Mouse (Mus musculus) left cerebral cortex, adult 9 months (tissue): ENCODE data around the gene Prmt3.

Experiments used
- DNase-seq, 2 experiments: peaks; one replicate each; pipeline ENCODE4 v3.0.0; 2022; ENCODE audit warnings: low spot score in 2 of 2

Prmt3 gene

DNA sequence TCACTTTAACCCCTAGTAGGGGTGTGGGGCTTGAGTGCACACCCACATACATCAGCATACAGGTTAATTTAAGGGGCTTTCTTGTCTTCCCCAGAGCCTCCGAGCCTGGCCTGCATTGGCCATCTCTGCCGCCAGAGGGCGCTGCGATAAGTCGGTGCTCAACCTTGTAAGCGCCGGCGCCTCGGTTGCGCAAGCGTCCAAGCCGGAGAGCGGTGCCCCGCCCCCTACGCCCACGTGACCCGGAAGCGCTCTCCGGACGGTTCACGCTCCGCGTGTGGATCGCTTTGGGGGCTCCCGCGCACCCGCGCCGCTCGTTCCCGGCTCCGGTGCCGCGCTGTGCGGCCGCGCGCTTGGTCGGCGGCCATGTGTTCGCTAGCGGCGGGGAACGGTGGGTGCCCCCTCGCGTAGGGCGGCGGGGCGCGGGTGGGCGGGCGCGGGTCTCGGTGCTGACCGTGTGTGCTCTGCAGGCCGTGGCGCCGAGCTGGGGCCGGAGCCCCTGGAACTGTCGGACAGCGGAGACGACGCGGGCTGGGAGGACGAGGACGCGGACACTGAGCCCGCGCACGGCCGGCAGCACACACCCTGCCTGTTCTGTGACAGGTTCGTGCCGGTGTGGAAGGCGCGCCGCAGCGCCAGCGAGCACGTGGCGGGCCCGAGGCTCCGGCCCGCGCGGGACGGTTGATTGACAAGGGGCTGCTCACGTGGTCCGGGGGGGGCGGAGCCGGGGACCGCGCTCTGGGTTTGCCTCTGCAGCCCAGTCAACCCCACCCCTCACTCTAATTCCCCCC is at the start of gene Prmt3:
Prmt3 (plus strand) TSS at position 233 of the 788 bp plus-strand sequence.
- DNase-seq = peak; percentile 92 to 98

- no peak for DNase-seq
Observed at GRCm38 (mm10) chr7:49734342-49734741, 43.8 kb upstream of the Prmt3 start.

- DNase-seq = no peak
Observed at GRCm38 (mm10) chr7:49739448-49739847, 38.7 kb upstream of the Prmt3 start.

DNA sequence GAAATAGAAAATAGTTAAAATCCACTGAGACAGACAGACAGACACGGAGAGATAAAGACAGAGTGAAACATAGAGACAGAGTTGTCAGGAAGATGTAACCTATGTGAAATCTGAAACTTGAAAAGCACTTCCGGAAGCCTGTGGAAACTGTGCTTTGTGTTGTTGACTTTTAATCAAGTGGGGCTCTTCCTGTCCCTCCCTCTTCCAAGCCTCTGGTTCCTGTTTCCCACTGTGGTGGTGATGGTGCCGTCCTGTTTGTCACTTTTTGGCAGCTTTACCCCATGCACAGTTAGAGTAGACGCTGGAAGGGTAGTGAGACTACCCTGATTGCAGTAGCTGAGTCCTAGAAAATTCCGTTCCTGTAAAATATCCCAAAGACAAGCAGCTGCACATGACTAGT is 36.7 kb upstream of the Prmt3 start:
- DNase-seq = no peak

DNA sequence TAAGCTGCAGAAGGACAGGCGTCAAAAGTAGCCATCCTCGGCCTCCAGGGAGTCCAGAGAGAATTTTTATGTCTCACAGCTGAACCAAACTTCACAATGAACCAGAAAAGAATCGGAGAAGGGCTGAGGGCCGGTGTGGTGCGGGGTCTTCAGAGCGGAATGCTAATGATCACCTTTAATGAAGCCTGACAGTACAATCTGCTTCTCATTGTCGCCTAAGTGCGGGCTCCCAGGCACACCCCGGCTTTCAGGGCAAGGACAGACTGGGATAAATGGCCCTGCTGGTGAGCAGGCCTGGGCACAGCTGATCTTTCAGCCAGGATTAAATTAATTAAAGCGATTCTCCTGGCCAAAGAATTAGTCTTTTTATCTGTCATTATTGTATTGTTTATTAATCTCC is 36.2 kb upstream of the Prmt3 start:
- DNase-seq = no peak

DNA sequence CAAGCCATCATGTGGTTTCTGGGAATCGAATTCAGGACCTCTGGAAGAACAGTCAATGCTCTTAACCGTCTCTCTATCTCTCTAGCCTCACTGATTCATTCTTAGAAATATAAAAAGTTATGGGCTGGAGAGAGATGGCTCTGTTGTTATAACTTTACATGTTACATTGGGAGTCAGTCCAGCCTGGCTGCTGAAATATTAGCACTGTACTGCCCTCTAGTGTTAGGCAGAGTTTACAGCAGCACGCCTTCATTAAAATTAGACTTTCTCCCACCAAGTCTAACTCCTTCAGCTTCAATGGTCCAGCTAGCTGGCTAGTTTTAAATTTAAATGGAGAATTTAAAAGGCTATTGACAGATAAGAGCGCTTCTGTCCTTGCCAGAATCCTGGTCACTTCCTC is 27.0 kb upstream of the Prmt3 start:
- peak in 1 of 2 experiments; percentile 41 for DNase-seq

GRCm38 (mm10) chr7:49752730-49753506 is 25.2 kb upstream of the Prmt3 start:
- DNase-seq = peak in 1 of 2 experiments; percentile 46

GRCm38 (mm10) chr7:49754767-49755166 is 23.4 kb upstream of the Prmt3 start:
- DNase-seq = peak in 1 of 2 experiments; percentile 63

DNA sequence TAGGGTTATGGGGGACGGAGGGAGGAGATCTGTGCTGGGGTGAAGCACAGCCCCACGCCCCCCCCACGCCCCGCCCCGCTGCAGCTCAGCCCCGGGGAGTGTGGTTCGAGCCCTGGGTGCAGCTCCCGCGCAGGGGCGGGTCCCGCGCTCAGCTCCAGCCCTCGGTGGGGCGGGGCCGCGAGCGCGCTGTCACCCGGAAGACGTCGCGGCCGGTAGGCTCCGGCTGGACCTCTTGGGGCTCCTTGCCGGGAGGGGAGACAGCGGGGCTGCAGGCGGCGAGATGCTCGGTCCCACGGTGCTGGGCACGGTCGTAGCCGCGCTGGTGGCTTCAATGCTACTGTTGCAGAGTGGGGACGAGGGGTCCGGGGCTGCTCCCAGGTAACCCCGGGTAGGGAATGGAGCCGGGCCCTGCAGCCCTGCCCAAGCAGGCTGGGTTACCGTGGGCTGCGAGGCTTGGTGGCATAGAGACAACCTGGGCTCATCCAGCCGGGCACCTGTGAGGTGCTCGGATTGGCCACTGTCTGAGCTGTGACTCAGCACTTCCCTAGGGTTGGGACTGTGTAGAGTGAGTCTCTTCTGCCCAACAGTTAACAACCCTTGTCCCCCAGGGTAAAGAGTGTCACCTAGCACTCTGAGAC is 19.1 kb upstream of the Prmt3 start, which contains the start of gene Htatip2:
Htatip2 (plus strand) TSS at position 182 of the 638 bp plus-strand sequence.
- peak in 1 of 2 experiments; percentile 35 for DNase-seq

- DNase-seq = peak; percentile 55 to 78
Observed at GRCm38 (mm10) chr7:49762605-49763004, 15.5 kb upstream of the Prmt3 start.

DNA sequence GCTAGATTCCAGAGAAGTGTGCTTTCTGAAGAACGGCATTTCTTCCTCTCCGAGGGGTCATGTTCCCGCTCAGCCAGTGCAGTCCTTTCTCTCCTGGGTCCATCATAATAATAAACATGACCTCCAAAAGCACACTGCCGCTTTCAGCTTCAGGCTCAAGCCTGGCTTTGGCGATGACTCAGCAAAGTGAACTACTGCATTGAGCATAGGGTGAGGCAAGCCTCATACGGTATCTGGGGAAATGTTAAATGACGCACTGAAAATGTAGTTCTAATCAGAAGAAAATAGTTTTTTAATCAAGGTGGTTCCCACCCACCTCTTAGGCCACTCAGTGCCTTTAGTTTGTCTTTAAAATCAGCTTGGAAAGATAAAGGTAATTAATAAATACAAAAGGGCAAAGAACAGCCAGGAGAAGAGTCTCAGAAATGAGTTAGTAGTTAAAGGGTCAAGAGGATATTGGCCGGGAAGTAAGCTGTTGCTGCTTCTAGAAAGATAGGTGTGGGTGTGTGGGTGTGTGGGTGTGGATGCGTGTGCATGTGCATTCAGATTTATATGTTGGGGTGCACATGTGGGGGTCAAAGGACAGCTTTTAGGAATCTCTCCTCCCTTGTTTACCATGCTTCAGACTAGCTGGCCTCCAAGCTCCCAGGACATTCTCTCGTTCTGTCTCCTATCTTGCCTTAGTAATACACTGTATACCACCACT is 14.0 kb upstream of the Prmt3 start:
- DNase-seq = no peak

DNA sequence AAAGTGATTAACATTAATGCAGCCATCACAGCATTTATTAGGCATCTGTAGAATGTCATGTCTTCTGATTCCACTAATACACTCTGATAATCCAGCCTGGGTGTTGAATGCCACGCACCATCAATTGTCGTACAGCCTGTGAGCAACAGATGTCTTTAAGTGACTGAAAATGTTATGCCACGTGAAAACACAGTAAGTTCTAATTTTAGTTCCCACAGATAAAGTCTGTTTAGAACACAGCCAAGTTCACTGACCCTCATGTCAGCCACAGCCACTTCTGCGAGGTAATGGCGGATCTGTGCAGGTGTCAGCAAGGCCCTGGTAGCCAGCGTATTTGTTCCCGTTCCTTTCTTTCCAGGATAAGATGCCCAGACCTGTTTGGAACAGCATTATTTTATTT is 12.0 kb upstream of the Prmt3 start:
- DNase-seq = no peak

GRCm38 (mm10) chr7:49768509-49768908 is 9.6 kb upstream of the Prmt3 start:
- DNase-seq = no peak

- no peak for DNase-seq
Observed at GRCm38 (mm10) chr7:49774396-49774795, 3.8 kb upstream of the Prmt3 start.

GRCm38 (mm10) chr7:49777585-49777984 is 561 bp upstream of the Prmt3 start:
- DNase-seq = no peak

- peak in 1 of 2 experiments; percentile 39 for DNase-seq
Observed at GRCm38 (mm10) chr7:49778904-49779615, 914 bp downstream of the Prmt3 start.

DNA sequence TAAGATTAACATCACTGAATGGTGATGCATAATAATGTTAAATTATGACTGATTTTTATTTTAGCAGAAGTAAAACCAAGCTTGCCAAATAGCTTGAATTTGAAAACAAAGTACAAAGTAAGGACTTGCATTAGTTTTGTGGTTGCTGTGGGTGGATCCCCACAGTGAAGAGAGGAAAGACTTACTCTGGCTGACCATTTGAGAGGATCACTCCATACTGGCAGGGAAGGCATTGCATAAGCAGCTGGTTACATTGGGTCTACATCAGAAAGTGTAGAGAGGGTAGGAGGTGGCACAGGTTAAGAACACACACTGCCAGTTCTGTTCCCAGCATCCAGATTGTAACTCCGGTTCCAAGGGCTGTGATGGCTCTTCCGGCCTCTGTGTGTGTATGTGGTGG is 4.9 kb downstream of the Prmt3 start:
- DNase-seq = no peak

DNA sequence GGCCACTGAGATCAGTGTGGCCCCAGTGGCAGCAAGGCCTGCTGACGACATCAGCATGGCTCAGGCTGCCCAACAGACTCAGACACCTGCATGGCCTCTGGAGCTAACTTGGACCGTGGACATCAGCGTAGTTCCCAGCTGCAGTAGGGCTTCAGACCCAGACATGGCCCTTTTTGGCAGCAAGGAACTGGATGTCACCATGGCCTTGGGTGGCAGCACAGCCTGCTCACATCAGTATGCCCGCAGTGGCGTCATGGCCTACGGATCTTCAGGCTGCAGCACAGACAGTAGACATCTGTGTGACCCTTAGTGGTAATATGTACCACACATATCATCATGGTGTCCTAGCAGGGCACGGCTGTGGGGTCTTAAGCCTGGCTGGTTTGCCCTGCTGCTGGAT is 7.0 kb downstream of the Prmt3 start:
- no peak for DNase-seq

- DNase-seq = peak in 1 of 2 experiments; percentile 25
Observed at GRCm38 (mm10) chr7:49786618-49787382, 8.7 kb downstream of the Prmt3 start.

DNA sequence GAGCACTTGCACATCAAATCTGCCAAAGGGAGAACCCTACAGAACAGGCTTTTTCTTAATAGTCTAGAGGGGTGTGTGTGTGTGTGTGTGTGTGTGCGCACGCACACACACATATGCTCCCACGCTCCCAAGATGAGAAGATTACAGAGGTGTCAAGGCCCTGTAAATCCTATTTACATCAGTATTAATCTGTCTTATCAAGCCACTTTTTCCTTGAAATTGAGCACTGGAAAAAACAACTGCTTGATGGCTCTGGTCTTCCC is 9.2 kb downstream of the Prmt3 start:
- no peak for DNase-seq

- no peak for DNase-seq
Observed at GRCm38 (mm10) chr7:49794304-49794703, 16.2 kb downstream of the Prmt3 start.
